Mouse (Mus musculus) heart, adult 10 weeks (tissue): ENCODE data around the gene Gm20837. TPM values are rescaled to one million over a fixed set of nuclear protein-coding genes. Genes with fewer than 3 reads are reported as not detected.

Experiments
- polyA plus RNA-seq: library from polyadenylated mRNA; stranded (reverse); fragments of 350-450 nt; fragmentation: Illumina TruSeq; extraction: RNeasy Lipid Tissue Mini Kit (QIAGEN cat#74804); gene quantifications from one replicate; pipeline ENCODE4 v1.2.3, GENCODE M21; 2014; ENCODE audit warnings: low read depth, low replicate concordance

Gm20837 gene
- not detected for polyA plus RNA-seq

GRCm38 (mm10) chrY:90400948-90401347 is at the start of gene Gm20837:
Gene Gm20837, plus strand, starts transcription at chrY:90401248.

